Mouse (Mus musculus): ENCODE measurements around the gene Cacnb4.

Gene Cacnb4

GRCm38 (mm10) chr2:52603935-52604650, 72.5 kb downstream of the Cacnb4 start:
- DNase-seq (ENCODE audit: low spot score): no peak

GRCm38 (mm10) chr2:52603421-52603820, 73.2 kb downstream of the Cacnb4 start:
- no peak for DNase-seq (ENCODE audit: low spot score)

- DNase-seq (ENCODE audit: low spot score): no peak
Observed at GRCm38 (mm10) chr2:52602921-52603320, 73.7 kb downstream of the Cacnb4 start.

GRCm38 (mm10) chr2:52602228-52602627, 74.4 kb downstream of the Cacnb4 start:
- no peak for DNase-seq (ENCODE audit: low spot score)

- no peak for DNase-seq (ENCODE audit: low spot score)
Observed at GRCm38 (mm10) chr2:52597511-52597910, 79.1 kb downstream of the Cacnb4 start.

GRCm38 (mm10) chr2:52593814-52594213, 82.8 kb downstream of the Cacnb4 start:
- DNase-seq (ENCODE audit: low spot score): no peak

- DNase-seq (ENCODE audit: low spot score): no peak
Observed at GRCm38 (mm10) chr2:52593260-52593659, 83.4 kb downstream of the Cacnb4 start.

GRCm38 (mm10) chr2:52590970-52591347, 85.7 kb downstream of the Cacnb4 start:
- peak; percentile 81 for DNase-seq (ENCODE audit: low spot score)

GRCm38 (mm10) chr2:52590340-52590969, 86.2 kb downstream of the Cacnb4 start:
- DNase-seq (ENCODE audit: low spot score): no peak

- DNase-seq (ENCODE audit: low spot score): no peak
Observed at GRCm38 (mm10) chr2:52589514-52589913, 87.1 kb downstream of the Cacnb4 start.

GRCm38 (mm10) chr2:52585384-52585783, 91.2 kb downstream of the Cacnb4 start:
- no peak for DNase-seq (ENCODE audit: low spot score)

GRCm38 (mm10) chr2:52581132-52581781, 95.4 kb downstream of the Cacnb4 start:
- no peak for DNase-seq (ENCODE audit: low spot score)

- DNase-seq (ENCODE audit: low spot score): no peak
Observed at GRCm38 (mm10) chr2:52580697-52581096, 95.9 kb downstream of the Cacnb4 start.

GRCm38 (mm10) chr2:52578846-52579245, 97.8 kb downstream of the Cacnb4 start:
- DNase-seq (ENCODE audit: low spot score): peak; percentile 47

GRCm38 (mm10) chr2:52577700-52578099, 98.9 kb downstream of the Cacnb4 start:
- DNase-seq (ENCODE audit: low spot score): no peak

GRCm38 (mm10) chr2:52576546-52576945, 100.1 kb downstream of the Cacnb4 start:
- no peak for DNase-seq (ENCODE audit: low spot score)

GRCm38 (mm10) chr2:52575637-52576175, 100.9 kb downstream of the Cacnb4 start:
- no peak for DNase-seq (ENCODE audit: low spot score)

GRCm38 (mm10) chr2:52574929-52575328, 101.7 kb downstream of the Cacnb4 start:
- no peak for DNase-seq (ENCODE audit: low spot score)

- no peak for DNase-seq (ENCODE audit: low spot score)
Observed at GRCm38 (mm10) chr2:52572221-52572620, 104.4 kb downstream of the Cacnb4 start.

GRCm38 (mm10) chr2:52571339-52571968, 105.2 kb downstream of the Cacnb4 start:
- DNase-seq (ENCODE audit: low spot score): no peak

GRCm38 (mm10) chr2:52570781-52571180, 105.8 kb downstream of the Cacnb4 start:
- no peak for DNase-seq (ENCODE audit: low spot score)

GRCm38 (mm10) chr2:52570171-52570570, 106.5 kb downstream of the Cacnb4 start:
- no peak for DNase-seq (ENCODE audit: low spot score)

Data from testis, postnatal 10 days (tissue).